Mouse (Mus musculus): ENCODE measurements at regions not wholly inside any gene's neighbourhood (a gene's known extent, or its start where the extent isn't known, plus 50 kb on each side); places are given as distances from the start of the nearest gene placed in this dataset.

DNA sequence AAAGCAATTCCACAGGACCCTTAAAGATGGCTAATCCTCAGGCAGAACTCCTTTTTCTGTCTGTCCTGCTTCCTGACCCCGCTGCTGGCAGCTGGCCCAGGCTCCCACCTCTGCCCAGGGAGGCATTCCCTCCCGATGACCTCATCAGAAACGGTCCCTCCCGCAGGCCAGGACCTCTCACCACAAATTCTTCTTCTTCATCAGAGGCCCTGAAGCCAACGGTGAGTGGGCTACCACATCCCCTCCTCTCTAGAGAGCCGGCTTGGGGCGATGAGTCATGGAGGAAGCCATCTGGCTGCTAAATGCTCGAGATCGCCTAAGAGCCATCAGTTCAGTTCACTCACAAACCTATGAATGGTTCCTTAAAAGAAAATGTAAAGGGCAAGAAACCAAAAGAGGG, 56.7 kb upstream of the Tpm1 start:
- H3K4me2 ChIP-seq, result no peak overlapping the region
- H3K9ac ChIP-seq (ENCODE audit: low read depth, low read length), result no peak overlapping the region
- WGBS, result 18% methylated on average over 9 of the region's 9 CpGs
- no peaks in the 10 kb centered on the region for H3K9me3 ChIP-seq (ENCODE audit: control insufficient read depth, low read length)
- H3K36me3 ChIP-seq (ENCODE audit: control insufficient read depth, insufficient read depth, low read length), result no peaks in the 10 kb centered on the region
- H3K27ac ChIP-seq (ENCODE audit: low read depth, low read length), result no peak overlapping the region
- no peaks in the 10 kb centered on the region for H3K27me3 ChIP-seq (replicated peaks; ENCODE audit: control insufficient read depth, insufficient read depth, low read length)
- H3K4me1 ChIP-seq (replicated peaks; ENCODE audit: control insufficient read depth, insufficient read depth, low read length), result no peaks in the 10 kb centered on the region
- DNase-seq (ENCODE audit: low spot score) (no peak), ATAC-seq (replicated peaks; ENCODE audit: low FRiP score) (no peak)
- no peak overlapping the region for H3K4me3 ChIP-seq (ENCODE audit: low read depth, low read length)

DNA sequence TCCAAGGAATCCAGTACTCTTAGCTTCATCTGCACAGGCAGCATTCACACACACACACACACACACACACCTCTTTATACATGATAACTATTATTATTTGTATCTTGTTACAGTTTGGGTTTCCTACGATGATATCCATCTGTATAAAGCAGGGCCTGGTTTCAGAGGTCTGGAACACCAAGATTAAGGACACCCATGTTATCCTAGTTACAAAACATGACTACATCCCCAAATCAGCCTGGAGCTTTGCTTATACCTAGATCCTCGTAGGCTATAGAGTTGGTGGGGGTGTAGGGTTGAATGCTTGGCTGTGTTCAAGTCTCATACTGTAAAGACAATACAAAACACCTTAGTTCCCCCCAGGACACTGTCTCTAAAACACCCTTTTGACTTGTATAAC, 56.0 kb upstream of the Tpm1 start:
- no peak for ATAC-seq (replicated peaks; ENCODE audit: low FRiP score)

DNA sequence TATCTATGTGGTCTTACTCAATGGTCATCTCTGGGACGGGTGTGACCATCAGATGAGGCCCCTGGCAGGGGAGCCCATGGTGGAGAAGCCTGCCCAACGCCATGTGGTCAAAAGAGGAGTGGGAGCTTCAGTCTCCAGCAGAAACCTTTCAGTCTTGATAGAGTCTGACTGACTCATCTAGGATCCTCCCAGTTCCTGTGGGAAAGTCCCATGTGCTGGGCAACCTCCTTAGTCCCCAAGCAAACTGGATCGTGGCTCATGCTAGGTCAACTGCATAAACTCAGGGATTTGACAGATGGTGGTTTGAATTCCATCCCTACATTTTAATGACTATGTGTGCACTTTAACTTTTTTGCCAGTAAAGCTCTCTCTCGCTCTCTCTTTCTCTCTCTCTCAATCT, 55.4 kb upstream of the Tpm1 start:
- DNase-seq (ENCODE audit: low spot score), result no peak
- 62% methylated on average over 4 of the region's 4 CpGs for WGBS
- no peak overlapping the region for H3K4me2 ChIP-seq
- no peak overlapping the region for H3K4me3 ChIP-seq (ENCODE audit: low read depth, low read length)
- H3K27me3 ChIP-seq (replicated peaks; ENCODE audit: control insufficient read depth, insufficient read depth, low read length), result no peaks in the 10 kb centered on the region
- no peak overlapping the region for H3K9ac ChIP-seq (ENCODE audit: low read depth, low read length)
- no peaks in the 10 kb centered on the region for H3K36me3 ChIP-seq (ENCODE audit: control insufficient read depth, insufficient read depth, low read length)
- no peaks in the 10 kb centered on the region; the same call in 1 of the 2 replicates for H3K4me1 ChIP-seq (replicated peaks; ENCODE audit: control insufficient read depth, insufficient read depth, low read length)
- H3K9me3 ChIP-seq (ENCODE audit: control insufficient read depth, low read length), result no peaks in the 10 kb centered on the region
- no peak overlapping the region for H3K27ac ChIP-seq (ENCODE audit: low read depth, low read length)
- no peak for ATAC-seq (replicated peaks; ENCODE audit: low FRiP score)

More for the DNA sequence above, 56.0 kb upstream of the Tpm1 start:
- H3K27ac ChIP-seq (ENCODE audit: low read depth, low read length), result no peak overlapping the region
- no peak overlapping the region for H3K4me3 ChIP-seq (ENCODE audit: low read depth, low read length)
- H3K9ac ChIP-seq (ENCODE audit: low read depth, low read length), result no peak overlapping the region
- H3K36me3 ChIP-seq (ENCODE audit: control insufficient read depth, insufficient read depth, low read length), result no peaks in the 10 kb centered on the region
- H3K9me3 ChIP-seq (ENCODE audit: control insufficient read depth, low read length), result no peaks in the 10 kb centered on the region
- no peaks in the 10 kb centered on the region for H3K27me3 ChIP-seq (replicated peaks; ENCODE audit: control insufficient read depth, insufficient read depth, low read length)
- H3K4me1 ChIP-seq (replicated peaks; ENCODE audit: control insufficient read depth, insufficient read depth, low read length), result no peaks in the 10 kb centered on the region
- WGBS, result 72% methylated on average over 2 of the region's 2 CpGs
- H3K4me2 ChIP-seq, result no peak overlapping the region
- DNase-seq (ENCODE audit: low spot score), result no peak

DNA sequence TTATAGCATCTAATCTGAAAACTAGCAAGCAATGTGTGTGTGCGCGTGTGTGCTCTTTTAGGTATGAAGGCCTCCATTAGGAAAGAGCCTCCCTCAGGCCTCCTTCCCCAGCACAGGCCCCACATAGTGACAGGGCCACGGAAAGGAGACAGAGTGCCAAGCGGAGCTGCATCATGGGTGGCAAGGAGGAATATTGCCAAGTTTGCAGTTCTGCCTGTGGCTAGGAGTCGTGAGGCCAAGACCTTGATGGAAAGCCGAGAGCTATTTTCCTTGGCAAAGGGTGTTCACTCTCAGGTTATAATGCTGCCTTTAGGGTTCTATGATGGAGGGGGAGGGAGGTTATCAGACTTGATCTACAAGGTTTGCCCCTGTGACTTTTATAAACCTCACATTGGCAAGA, 53.4 kb upstream of the Tpm1 start:
- Histone ChIP-seq H3K4me2 (no peak overlapping the region), H3K9ac (ENCODE audit: low read depth, low read length) (no peak overlapping the region), H3K27ac (ENCODE audit: low read depth, low read length) (no peak overlapping the region), H3K4me1 (replicated peaks; ENCODE audit: control insufficient read depth, insufficient read depth, low read length) (no peaks in the 10 kb centered on the region; the same call in 1 of the 2 replicates), H3K4me3 (ENCODE audit: low read depth, low read length) (no peak overlapping the region), H3K36me3 (ENCODE audit: control insufficient read depth, insufficient read depth, low read length) (no peaks in the 10 kb centered on the region), H3K27me3 (replicated peaks; ENCODE audit: control insufficient read depth, insufficient read depth, low read length) (no peaks in the 10 kb centered on the region), H3K9me3 (ENCODE audit: control insufficient read depth, low read length) (no peaks in the 10 kb centered on the region)
- ATAC-seq (replicated peaks; ENCODE audit: low FRiP score) (no peak), DNase-seq (ENCODE audit: low spot score) (no peak)
- 83% methylated on average over 6 of the region's 6 CpGs for WGBS

DNA sequence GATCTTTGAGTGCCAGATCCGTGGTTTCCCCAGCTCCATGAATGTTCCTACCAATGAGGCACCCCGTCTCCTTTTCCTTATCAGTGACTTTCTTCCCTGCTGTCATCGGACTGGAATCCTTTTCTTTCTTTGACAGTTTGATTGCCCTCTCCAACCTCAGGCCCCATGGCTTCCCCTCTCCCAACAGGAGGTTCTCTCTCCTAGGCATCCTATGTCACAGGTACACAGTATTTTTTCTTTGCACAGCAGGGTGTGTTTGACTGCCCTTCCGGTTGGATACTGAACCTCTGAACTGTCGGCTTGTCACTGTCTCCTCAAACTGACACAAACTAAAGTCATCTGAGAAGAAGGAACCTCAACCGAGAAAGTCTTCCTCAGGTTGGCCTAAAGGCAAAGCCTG, 50.3 kb upstream of the Tpm1 start:
- no peak overlapping the region for H3K9ac ChIP-seq (ENCODE audit: low read depth, low read length)
- H3K27ac ChIP-seq (ENCODE audit: low read depth, low read length), result no peak overlapping the region
- H3K36me3 ChIP-seq (ENCODE audit: control insufficient read depth, insufficient read depth, low read length), result no peaks in the 10 kb centered on the region
- H3K27me3 ChIP-seq (replicated peaks; ENCODE audit: control insufficient read depth, insufficient read depth, low read length), result no peaks in the 10 kb centered on the region
- WGBS, result 30% methylated on average over 6 of the region's 6 CpGs
- H3K9me3 ChIP-seq (ENCODE audit: control insufficient read depth, low read length), result no peaks in the 10 kb centered on the region
- H3K4me3 ChIP-seq (ENCODE audit: low read depth, low read length), result no peak overlapping the region
- no peak for DNase-seq (ENCODE audit: low spot score)
- no peak for ATAC-seq (replicated peaks; ENCODE audit: low FRiP score)
- H3K4me2 ChIP-seq, result no peak overlapping the region
- no peaks in the 10 kb centered on the region; the same call in 1 of the 2 replicates for H3K4me1 ChIP-seq (replicated peaks; ENCODE audit: control insufficient read depth, insufficient read depth, low read length)
